Mouse (Mus musculus): ENCODE results near the gene Ybx2. TPM values are rescaled to one million over a fixed set of nuclear protein-coding genes. Genes with fewer than 3 reads are reported as not detected.

Ybx2 gene
- polyA plus RNA-seq, 1 experiment from 2014 or later = 2.4 TPM

- 80% methylated on average over 3 of the region's 3 CpGs for WGBS
- Histone ChIP-seq H3K4me3 (no peak overlapping the region), H3K27ac (replicated peaks) (no peak overlapping the region), H3K36me3 (no peaks in the 10 kb centered on the region), H3K9me3 (replicated peaks) (no peaks in the 10 kb centered on the region), H3K27me3 (ENCODE audit: low read depth, poor library complexity, severe bottlenecking) (peaks cover 20% of the 10 kb centered on the region), H3K4me1 (peaks cover 22% of the 10 kb centered on the region)
- DNase-seq (ENCODE audit: low spot score) = no peak
Measured at GRCm38 (mm10) chr11:69930967-69931537, 4.5 kb upstream of the Ybx2 start.

DNA sequence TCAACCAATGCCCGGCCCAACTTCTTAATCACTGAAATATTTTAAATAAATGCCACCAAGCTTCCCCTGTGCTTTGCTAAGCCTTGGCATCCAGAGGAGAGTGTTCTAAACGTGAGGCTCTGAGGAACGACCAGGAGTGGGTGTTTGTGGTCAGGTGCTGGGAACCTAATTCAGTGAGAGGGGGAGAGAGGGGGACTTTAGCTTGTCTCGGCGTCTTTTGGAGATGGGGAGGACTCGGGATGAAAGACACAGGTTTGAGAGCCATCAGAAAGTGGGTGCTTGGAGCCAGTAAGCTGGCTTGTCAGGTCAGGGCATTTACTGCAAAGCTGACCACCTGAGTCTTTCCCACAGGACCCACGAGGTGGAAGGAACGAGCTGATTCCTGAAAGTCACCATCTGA, 3.8 kb upstream of the Ybx2 start:
- no peak for DNase-seq (ENCODE audit: low spot score)
- Histone ChIP-seq H3K4me3 (no peak overlapping the region), H3K4me1 (peaks cover 29% of the 10 kb centered on the region), H3K36me3 (no peaks in the 10 kb centered on the region), H3K27me3 (ENCODE audit: low read depth, poor library complexity, severe bottlenecking) (peaks cover 27% of the 10 kb centered on the region), H3K27ac (replicated peaks) (no peak overlapping the region), H3K9me3 (replicated peaks) (no peaks in the 10 kb centered on the region)
- WGBS = 74% methylated on average over 8 of the region's 8 CpGs

DNA sequence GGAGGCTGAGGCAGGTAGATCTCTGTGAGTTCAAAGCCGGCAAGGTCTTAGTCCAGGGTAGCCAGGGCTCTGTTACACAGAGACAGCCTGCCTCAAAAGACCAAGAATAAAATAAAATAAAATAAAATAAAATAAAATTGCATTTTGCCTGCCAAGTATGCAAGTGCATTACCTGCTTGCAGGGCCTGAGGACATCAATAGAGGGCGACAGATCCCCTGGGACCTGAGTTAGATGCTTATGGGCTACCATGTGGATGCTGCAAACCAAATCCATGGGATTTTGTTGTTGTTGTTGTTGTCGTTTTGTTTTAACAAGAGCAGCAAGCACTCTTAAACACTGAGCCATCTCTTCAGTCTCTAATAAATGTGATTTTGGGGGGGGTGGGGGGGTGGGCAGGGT, 3.3 kb upstream of the Ybx2 start:
- no peak for DNase-seq (ENCODE audit: low spot score)
- Histone ChIP-seq H3K27ac (replicated peaks) (no peak overlapping the region), H3K9me3 (replicated peaks) (no peaks in the 10 kb centered on the region), H3K4me1 (peaks cover 34% of the 10 kb centered on the region), H3K4me3 (no peak overlapping the region), H3K27me3 (ENCODE audit: low read depth, poor library complexity, severe bottlenecking) (peaks cover 32% of the 10 kb centered on the region), H3K36me3 (no peaks in the 10 kb centered on the region)
- WGBS = 38% methylated on average over 3 of the region's 3 CpGs

DNA sequence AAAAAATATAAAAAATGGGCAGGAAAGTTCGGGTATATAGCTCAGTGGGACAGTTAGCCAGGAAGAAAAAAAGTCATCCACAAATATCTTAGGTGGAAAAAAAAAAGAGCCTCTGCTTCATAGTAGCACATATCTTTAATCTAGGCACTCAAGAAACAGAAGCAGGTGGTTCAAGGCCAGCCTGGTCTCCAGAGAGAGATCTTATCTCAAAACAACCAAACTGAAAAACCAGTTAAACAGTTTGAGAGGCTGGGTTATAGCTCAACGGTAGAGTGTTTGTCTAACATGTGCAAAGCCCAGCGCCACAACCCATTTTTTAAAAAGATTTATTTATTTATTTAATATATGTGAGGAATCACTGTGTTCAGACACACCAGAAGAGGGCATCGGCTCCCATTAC, 2.5 kb upstream of the Ybx2 start:
- 82% methylated on average over 4 of the region's 4 CpGs for WGBS
- Histone ChIP-seq H3K27me3 (ENCODE audit: low read depth, poor library complexity, severe bottlenecking) (peaks cover 40% of the 10 kb centered on the region), H3K4me1 (peaks cover 38% of the 10 kb centered on the region), H3K27ac (replicated peaks) (no peak overlapping the region), H3K9me3 (replicated peaks) (no peaks in the 10 kb centered on the region), H3K36me3 (no peaks in the 10 kb centered on the region), H3K4me3 (no peak overlapping the region)
- no peak for DNase-seq (ENCODE audit: low spot score)

DNA sequence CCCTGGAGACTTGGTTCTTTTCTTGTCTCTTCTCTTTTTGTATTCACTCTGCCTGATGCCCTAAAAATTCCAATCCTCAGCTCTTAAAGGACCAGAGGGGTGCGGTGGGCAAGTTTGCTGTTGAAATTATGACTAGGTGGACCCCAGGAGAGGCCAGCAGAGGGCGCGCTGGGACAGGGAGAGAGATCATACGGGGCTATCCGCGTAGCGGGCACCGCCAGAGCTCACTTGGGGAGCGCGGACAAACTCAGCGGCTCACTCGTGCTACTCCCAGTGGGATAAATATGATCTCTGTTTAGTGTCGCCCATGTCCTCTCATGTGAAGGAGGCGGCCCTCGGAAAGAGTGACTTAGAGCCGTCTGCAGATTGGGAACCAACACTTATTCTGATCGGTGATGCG, 1.4 kb upstream of the Ybx2 start:
- DNase-seq (ENCODE audit: low spot score) = peak; percentile 94
- 1% methylated on average over 18 of the region's 18 CpGs for WGBS
- H3K27me3 ChIP-seq (ENCODE audit: low read depth, poor library complexity, severe bottlenecking) = peaks cover 51% of the 10 kb centered on the region
- peaks cover 43% of the 10 kb centered on the region for H3K4me1 ChIP-seq
- H3K36me3 ChIP-seq = no peaks in the 10 kb centered on the region
- H3K9me3 ChIP-seq (replicated peaks) = no peaks in the 10 kb centered on the region
- H3K4me3 ChIP-seq = peak overlapping the region; percentile 72
- H3K27ac ChIP-seq (replicated peaks) = no peak overlapping the region

DNA sequence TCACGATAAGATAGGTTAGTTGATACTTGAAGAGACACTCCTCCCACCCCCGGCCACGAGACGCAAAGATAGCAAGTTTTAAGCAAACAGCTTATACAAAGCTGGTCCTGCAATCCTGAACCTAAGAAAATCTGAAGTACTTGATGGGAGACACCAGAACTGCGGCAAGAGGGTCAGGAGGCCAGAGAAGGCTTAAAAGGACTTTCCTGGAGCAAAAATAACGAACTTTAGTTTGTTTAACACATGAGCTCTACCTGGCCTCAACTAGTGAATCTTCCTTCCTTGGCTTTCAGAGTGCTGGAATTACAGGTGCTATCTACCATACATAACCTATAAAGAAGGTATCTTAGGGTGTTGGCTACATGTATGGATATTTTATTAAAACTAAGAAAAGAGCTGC, 915 bp upstream of the Ybx2 start:
- no peaks in the 10 kb centered on the region for H3K36me3 ChIP-seq

GRCm38 (mm10) chr11:69936156-69936555, 560 bp downstream of the Ybx2 start:
- Histone ChIP-seq H3K9me3 (replicated peaks) (no peaks in the 10 kb centered on the region), H3K36me3 (no peaks in the 10 kb centered on the region), H3K27me3 (ENCODE audit: low read depth, poor library complexity, severe bottlenecking) (peaks cover 62% of the 10 kb centered on the region), H3K4me1 (peaks cover 43% of the 10 kb centered on the region), H3K4me3 (peak overlapping the region; percentile 72), H3K27ac (replicated peaks) (peak overlapping the region; percentile 84)
- 3% methylated on average over 30 of the region's 30 CpGs for WGBS
- DNase-seq (ENCODE audit: low spot score) = no peak

More for the DNA sequence above, 915 bp upstream of the Ybx2 start:
- WGBS = 20% methylated on average over 6 of the region's 6 CpGs
- Histone ChIP-seq H3K27me3 (ENCODE audit: low read depth, poor library complexity, severe bottlenecking) (peaks cover 56% of the 10 kb centered on the region), H3K4me1 (peaks cover 43% of the 10 kb centered on the region), H3K4me3 (peak overlapping the region; percentile 72), H3K27ac (replicated peaks) (no peak overlapping the region), H3K9me3 (replicated peaks) (no peaks in the 10 kb centered on the region)
- no peak for DNase-seq (ENCODE audit: low spot score)

DNA sequence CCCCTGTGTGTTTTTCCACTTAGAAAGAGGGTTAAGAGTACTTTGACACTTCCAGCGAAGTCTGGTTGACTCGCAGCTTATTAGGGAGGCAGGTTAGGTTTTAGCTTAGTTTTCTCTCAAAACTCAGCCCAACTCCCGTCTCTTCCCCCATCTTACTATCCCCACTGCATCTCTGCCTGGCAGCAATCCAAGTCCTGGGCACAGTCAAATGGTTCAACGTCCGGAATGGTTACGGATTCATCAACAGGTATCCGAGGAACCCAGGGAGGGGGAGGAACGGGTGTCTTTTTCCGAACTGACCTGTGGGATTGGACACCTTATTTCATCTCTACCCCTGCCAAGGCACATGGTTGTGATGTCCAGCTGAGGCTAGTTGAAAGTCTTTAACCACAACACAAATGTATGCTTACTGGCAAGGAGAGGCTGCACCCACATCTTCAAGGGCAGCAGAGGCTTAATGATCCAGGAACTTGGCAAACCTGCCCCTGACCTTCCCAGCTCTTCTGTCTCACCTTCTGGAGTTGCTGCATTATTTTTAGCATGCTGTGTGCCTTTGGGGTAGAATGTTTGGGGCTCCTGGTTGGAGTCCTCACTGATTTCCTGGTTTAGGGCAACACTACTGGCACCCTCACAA, 1.2 kb downstream of the Ybx2 start:
- 53% methylated on average over 9 of the region's 9 CpGs for WGBS
- no peaks in the 10 kb centered on the region for H3K9me3 ChIP-seq (replicated peaks)
- H3K4me1 ChIP-seq = peaks cover 43% of the 10 kb centered on the region
- H3K27ac ChIP-seq (replicated peaks) = no peak overlapping the region
- peaks cover 62% of the 10 kb centered on the region for H3K27me3 ChIP-seq (ENCODE audit: low read depth, poor library complexity, severe bottlenecking)
- no peaks in the 10 kb centered on the region for H3K36me3 ChIP-seq
- H3K4me3 ChIP-seq = peak overlapping the region; percentile 72
- DNase-seq (ENCODE audit: low spot score) = no peak

DNA sequence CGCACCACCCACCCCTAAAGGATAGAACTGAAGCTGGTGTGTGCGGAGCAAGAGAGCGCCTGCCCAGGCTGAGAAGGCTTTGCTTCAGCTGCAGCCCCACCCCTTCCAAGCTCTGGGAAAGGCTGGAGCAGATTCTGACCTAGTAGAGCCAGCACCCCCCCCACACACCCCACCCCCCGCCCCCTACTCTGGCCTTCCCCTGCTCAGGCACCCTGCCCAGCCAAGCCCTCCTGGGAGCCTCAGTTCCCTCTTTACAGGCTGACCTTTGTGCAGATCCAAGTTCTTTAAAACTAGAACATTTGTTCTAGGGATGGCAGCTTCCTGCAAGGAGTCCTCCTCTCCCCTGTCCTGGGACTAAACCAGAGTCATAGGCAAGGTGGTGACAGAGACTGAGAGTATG, 1.8 kb downstream of the Ybx2 start:
- Histone ChIP-seq H3K27me3 (ENCODE audit: low read depth, poor library complexity, severe bottlenecking) (peaks cover 62% of the 10 kb centered on the region), H3K4me3 (peak overlapping the region; percentile 3; the same call in 1 of the 2 replicates)
- WGBS = 48% methylated on average over 4 of the region's 4 CpGs

GRCm38 (mm10) chr11:69937834-69938233, 2.2 kb downstream of the Ybx2 start:
- H3K4me3 ChIP-seq = peak overlapping the region; percentile 3; the same call in 1 of the 2 replicates
- no peak overlapping the region for H3K27ac ChIP-seq (replicated peaks)
- peaks cover 43% of the 10 kb centered on the region for H3K4me1 ChIP-seq
- no peaks in the 10 kb centered on the region for H3K9me3 ChIP-seq (replicated peaks)
- 76% methylated on average over 5 of the region's 5 CpGs for WGBS
- H3K36me3 ChIP-seq = peaks cover 5% of the 10 kb centered on the region; the same call in 1 of the 2 replicates
- DNase-seq (ENCODE audit: low spot score) = no peak
- H3K27me3 ChIP-seq (ENCODE audit: low read depth, poor library complexity, severe bottlenecking) = peaks cover 62% of the 10 kb centered on the region

More for the DNA sequence above, 1.8 kb downstream of the Ybx2 start:
- Histone ChIP-seq H3K36me3 (peaks cover under 1% of the 10 kb centered on the region; the same call in 1 of the 2 replicates), H3K9me3 (replicated peaks) (no peaks in the 10 kb centered on the region), H3K27ac (replicated peaks) (no peak overlapping the region), H3K4me1 (peaks cover 43% of the 10 kb centered on the region)
- no peak for DNase-seq (ENCODE audit: low spot score)

DNA sequence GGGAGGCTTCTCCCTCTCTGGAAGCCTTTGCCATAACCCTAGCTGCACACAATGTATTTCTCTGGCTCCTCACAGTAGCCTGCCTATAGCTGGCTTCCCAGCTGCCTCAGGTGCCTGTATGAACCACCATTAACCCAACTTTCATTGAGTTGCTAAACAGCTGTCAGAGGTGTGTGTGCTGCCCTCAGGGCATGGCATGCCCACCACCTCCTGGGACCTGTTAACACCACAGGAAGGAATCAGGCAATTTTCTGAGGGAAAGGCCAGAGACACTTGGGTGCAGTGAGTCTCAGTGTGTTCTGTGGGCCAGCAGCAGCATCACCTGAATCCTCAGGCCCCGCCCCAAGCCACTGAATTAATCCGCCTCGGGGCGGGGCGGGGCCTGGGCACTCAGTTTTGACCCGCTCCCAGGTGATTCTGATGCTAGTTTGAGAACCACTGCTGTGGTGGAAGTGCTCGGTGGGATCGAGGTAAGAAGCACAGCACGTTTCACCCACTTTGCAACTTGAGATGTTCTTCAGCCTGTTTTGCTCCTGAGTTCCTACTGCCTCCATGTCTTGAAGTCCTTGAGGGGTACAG, 2.9 kb downstream of the Ybx2 start:
- DNase-seq (ENCODE audit: low spot score) = no peak
- peak overlapping the region; percentile 14; the same call in 1 of the 2 replicates for H3K4me3 ChIP-seq
- H3K27me3 ChIP-seq (ENCODE audit: low read depth, poor library complexity, severe bottlenecking) = peaks cover 62% of the 10 kb centered on the region
- 27% methylated on average over 9 of the region's 9 CpGs for WGBS
- H3K4me1 ChIP-seq = peaks cover 43% of the 10 kb centered on the region
- no peak overlapping the region for H3K27ac ChIP-seq (replicated peaks)
- H3K36me3 ChIP-seq = peaks cover 9% of the 10 kb centered on the region; the same call in 1 of the 2 replicates
- H3K9me3 ChIP-seq (replicated peaks) = no peaks in the 10 kb centered on the region

DNA sequence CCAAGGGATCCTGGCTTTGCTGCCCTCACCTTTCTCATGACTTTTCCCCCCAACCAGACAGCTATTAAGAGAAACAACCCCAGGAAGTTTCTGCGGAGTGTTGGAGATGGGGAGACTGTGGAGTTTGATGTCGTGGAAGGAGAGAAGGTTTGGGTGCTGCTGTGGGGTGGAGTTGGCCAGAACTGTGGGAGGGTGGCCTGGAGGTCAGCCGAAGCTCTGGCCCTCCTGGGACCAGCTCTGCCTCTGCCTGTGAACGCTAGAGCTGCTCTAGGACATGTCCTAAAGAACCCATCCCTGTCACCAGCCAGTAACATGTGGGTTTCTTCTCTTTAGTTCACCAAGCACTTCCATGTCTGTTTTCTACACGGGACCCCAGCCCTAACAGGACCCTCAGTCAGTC, 3.6 kb downstream of the Ybx2 start:
- 67% methylated on average over 5 of the region's 5 CpGs for WGBS
- H3K27me3 ChIP-seq (ENCODE audit: low read depth, poor library complexity, severe bottlenecking) = peaks cover 61% of the 10 kb centered on the region
- H3K36me3 ChIP-seq = peaks cover 14% of the 10 kb centered on the region
- H3K4me1 ChIP-seq = peaks cover 39% of the 10 kb centered on the region
- no peak overlapping the region; the same call in 1 of the 2 replicates for H3K4me3 ChIP-seq
- H3K27ac ChIP-seq (replicated peaks) = no peak overlapping the region
- H3K9me3 ChIP-seq (replicated peaks) = no peaks in the 10 kb centered on the region
- no peak for DNase-seq (ENCODE audit: low spot score)

GRCm38 (mm10) chr11:69939731-69940130, 4.1 kb downstream of the Ybx2 start:
- WGBS = 93% methylated on average over 17 of the region's 17 CpGs
- no peaks in the 10 kb centered on the region for H3K9me3 ChIP-seq (replicated peaks)
- no peak overlapping the region for H3K4me3 ChIP-seq
- H3K36me3 ChIP-seq = peaks cover 19% of the 10 kb centered on the region
- peaks cover 33% of the 10 kb centered on the region for H3K4me1 ChIP-seq
- H3K27me3 ChIP-seq (ENCODE audit: low read depth, poor library complexity, severe bottlenecking) = peaks cover 55% of the 10 kb centered on the region
- no peak for DNase-seq (ENCODE audit: low spot score)
- no peak overlapping the region for H3K27ac ChIP-seq (replicated peaks)
